Mouse (Mus musculus) embryonic fibroblast, embryonic 13.5 days (primary cell): ENCODE data around the gene Eif2ak4.

Experiments
- CTCF ChIP-seq: IDR thresholded peaks from 2 replicates; pipeline ENCODE4 v1.5.1; 2011; ENCODE audit warnings: mild to moderate bottlenecking, control low read depth, low read length, moderate library complexity, borderline replicate concordance; ENCODE audit not compliant: insufficient read depth
- POLR2A ChIP-seq: IDR thresholded peaks from 2 replicates; pipeline ENCODE4 v1.6.1; 2011; ENCODE audit warnings: low read depth, mild to moderate bottlenecking, control low read depth, low read length, moderate library complexity

DNA sequence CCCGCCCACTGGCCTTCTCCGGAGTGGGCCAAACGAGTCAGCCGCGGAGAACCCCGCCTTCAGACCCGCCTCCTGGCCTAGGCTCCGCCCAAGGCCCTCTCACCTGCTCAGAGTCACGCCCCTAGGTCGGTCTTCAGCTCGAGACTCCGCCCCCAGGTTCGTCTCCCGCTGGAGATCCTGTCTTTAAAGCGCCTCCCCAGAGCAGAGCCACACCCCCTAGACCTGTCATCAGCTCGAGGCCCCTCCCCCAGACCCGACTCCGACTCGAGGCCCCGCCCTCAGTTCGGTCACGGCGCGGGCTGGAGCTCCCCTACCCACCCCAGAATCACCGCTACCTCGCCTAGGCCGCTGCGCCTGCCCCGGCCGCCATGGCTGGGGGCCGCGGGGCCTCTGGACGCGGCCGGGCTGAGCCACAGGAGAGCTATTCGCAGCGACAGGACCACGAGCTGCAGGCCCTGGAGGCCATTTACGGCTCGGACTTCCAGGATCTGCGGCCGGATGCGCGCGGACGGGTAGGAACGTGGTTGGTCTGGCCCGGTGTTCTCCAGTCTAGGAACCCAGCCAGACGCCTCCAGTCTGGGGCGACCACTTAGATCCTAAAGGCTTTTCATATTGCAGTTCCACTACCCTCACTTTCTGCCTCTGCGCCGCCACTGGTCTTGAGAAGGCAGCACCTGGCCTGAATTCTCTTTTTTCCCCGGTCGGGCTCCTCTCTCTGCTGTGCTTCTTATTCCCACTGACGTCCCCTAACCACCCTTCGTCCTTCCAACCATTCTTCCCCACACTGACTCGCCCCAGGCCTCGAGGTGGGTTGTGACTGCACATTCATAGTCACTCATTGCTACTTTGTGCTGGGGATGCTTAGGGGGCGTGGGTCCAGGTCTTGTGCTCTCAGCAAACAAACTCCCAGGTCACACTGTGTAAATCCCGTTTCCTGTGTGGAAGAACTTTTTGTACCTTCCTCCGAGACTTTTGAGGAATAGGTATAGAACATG, at the start of gene Eif2ak4:
- no peak for TF ChIP-seq CTCF
- TF ChIP-seq POLR2A: peak; percentile 86
